Mouse (Mus musculus) cerebellum, adult (tissue): ENCODE measurements around the gene Fam69b.

Experiments used
- ATAC-seq: cut with Nextera tagmentation; 2 replicates; pipeline ENCODE4 v1.9.2; 2017; ENCODE audit warnings: mild to moderate bottlenecking, moderate library complexity, mixed read lengths; ENCODE audit not compliant: insufficient number of reproducible peaks, low FRiP score, low TSS enrichment

Fam69b gene

DNA sequence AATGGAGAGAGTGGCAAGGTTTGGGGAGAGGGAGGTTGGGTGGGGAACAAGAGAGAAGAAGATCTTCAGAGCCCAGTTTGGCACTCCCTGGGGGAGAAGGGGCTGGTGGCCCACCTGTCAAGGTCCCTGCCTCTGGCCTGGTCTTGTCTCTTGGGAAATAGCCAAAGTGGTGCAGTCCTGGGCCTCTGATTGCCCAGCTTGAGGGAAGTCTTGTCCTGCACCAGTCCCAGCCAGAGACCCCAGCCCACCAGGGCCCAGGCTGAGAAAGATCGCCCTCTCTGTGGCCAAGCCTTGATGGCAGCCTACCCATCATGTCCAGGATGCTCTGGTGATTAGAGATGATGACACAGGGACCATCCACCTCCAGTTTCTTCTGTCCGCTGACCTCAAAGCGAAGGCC lies 31.4 kb upstream of the Fam69b start:
- ATAC-seq, result no peak

DNA sequence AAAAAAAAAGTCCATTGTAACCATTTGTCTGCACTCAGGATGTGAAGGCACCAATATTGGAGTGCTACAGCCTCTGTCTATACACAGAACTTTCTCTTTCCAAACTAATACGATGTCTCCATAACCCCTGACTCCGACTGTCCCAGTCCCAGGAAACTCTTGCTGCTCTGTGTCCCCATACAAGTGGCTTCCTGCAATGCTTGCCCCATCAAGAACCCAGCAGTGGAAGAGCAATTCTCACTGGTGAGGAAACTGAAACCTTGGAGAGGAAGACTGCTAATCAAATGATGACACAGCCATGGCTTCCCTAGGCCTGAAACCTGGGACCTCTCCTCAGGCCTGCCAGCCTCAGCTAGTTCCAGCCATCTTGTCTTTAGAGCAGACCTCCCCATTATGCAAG lies 30.4 kb upstream of the Fam69b start:
- ATAC-seq, result no peak

DNA sequence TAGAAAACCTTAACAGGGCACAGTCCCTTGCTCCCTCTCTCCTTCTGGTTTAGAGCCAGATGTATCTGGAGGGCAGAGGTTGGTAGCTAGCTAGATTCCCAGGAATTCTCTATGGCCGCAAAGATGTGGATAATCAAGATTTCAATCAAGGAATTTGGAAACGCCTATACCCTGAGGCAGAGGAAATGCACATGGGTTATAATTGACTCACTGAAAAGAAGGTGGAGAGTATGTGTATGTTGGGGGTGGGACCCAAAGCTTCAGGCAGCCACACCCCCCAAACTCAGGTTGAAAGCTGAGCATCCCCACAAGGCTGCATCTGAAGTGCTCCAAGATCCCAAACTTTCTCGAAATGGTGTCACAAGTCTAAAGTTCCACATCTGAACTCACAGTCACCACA lies 29.8 kb upstream of the Fam69b start:
- ATAC-seq, result no peak

DNA sequence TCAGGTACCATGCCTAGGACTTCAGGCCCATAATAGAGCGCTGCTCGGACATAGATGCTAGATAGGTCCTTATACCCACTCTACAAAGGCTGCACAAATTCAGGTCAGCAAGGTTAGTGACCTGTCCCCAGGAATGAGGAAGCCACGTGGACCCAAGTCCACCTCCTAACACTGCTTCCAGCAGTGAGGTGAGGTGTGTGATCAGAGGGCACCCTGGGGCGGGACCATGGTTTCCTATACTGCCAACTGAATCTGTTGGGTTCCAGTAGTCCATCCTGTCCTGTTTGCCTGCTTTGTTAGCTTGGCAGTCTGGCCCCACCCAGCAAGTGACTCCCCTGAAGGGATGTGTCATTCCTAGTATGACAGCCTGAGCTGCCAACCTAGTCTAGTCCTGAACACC lies 28.3 kb upstream of the Fam69b start:
- no peak for ATAC-seq

DNA sequence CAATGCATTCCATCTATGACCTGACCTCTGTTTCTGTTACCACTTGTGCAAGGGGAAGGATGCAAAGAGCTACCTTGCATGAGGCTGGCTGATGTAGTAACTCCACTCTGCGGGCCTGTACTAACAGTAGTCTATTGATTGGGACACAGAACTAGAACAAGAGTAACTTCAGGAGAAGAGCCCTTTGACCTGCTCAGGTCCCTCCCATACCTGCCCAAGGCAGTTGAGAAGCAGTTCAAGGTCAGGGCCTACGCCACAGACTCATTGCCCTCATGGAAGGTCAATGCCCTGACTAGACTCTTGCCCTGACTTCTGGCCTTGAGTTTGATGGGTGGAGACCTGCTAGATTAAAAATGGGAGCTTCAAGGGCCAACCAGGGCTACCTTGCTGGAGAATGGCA lies 27.6 kb upstream of the Fam69b start:
- ATAC-seq, result no peak

DNA sequence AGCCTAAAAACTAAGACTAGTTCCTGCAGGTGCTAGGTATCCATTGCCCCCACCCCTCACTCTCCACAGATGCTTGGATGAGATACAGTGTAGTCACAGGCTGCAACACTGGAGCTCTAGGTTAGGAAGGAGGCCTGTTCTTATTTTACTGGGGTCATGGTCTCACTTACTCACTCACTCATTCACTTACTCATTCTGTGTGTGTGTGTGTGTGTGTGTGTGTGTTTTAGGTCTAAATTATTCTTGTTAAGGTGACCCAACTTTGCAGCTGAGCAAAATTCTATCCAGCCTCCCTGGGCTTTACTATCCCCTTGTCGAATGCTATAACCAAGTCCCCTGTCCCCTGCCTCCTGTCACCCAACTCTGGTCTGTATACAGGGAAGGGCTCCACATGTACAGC lies 26.7 kb upstream of the Fam69b start:
- no peak for ATAC-seq

DNA sequence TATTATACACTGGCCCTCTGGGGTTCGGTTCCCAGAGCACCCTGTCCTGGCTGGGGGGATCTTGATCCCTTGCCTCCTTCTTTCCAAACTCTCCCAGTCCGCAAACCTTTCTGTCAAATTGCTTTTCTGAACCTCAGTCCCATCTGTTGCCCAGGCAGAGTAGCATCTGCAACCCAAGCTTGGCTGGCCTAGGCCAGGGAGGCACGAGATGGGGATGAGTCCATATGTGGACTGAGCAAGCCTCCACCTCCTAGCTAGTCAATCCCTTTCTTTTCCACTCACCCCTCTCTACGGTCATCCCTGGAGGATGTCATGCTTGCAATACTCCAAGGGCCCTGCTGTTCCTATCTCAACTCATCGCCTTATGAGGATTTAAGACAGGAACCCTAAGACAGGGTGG lies 25.6 kb upstream of the Fam69b start:
- no peak for ATAC-seq

DNA sequence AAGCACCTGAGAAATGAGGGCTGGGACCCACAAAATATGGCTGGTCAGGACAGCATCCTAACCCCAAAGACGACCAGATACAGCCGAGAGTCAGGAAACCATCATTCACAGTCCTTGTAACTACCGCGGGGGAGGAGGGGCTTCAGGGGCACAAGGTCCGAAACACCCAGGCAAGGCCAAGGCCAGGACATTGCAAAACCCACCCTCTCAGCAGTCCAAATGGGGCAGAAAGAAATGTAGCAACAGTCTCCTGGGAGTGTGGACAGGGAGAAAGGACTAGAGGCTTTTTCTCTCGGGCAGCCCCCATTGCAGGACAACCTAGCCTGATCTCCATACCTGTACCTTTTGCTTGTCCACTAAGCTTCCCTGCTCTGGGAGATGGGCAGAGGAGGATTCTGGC lies 25.1 kb upstream of the Fam69b start:
- no peak for ATAC-seq

DNA sequence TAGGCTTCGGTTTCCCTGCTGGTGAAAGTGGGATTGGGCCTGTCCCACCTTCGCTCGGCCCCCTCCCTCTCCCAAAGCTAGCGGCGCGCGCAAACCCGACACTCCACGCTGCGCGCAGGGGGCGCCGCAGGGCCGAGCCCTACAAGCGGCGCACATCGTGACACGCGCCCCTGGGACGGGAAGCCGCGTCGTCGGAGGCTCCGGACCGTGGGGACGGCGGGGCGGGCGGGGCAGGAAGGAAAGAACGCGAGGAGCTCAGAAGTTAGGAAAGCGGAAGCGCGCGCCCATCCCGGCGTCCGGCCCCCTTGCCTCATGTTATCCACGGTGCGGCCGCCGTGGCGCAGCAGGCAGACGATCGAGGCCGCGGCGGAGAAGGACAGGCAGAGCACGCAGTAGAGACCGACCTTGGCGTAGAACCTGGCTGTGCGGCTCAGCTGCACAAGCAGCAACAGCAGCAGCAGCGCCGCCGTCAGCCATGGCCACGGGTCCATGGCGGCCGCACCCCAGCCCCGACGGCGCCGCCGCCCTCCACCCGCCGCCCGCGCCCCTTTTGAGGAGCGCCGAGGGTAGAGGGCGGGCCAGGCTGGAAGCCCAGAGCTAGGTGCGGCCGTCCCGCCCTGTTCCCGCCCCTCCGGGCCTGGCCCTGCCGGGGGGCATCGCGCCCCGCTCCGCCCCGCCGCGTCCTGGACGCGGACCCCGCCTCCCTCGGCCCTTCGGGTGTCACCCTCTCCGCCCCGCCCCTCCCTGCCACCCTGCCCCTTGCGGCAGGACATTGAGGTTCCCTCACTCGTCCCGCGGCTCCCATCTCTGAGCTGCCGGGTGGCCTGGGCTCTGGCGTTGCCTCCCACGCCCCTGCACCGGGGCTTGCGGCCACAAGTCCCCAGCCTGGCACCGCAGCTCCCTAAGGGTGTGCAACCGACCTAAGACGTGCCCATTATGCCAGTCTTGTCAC lies 24.3 kb upstream of the Fam69b start, which contains the start of gene Agpat2:
TSS of gene Agpat2 (minus strand) at position 698 of the 952 bp plus-strand sequence.
- ATAC-seq, result no peak

DNA sequence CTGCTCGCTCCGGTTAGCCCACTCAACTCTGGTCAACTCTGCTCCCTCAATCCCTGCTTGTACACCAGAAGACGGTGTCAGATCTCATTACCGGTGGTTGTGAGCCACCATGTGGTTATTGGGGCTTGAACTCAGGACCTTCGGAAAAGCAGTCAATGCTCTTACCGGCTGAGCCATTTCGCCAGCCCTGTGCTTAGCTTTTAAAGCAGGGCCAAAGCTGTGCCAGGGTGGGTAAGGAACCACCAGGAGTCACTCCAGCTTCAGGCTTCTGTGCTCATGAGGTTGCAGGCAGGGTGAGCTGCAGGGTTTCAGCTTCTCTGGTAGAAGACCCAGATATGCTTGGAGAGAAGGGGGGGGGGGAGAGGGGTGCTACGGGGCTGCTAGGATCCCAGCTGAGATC lies 22.9 kb upstream of the Fam69b start:
- ATAC-seq, result no peak

DNA sequence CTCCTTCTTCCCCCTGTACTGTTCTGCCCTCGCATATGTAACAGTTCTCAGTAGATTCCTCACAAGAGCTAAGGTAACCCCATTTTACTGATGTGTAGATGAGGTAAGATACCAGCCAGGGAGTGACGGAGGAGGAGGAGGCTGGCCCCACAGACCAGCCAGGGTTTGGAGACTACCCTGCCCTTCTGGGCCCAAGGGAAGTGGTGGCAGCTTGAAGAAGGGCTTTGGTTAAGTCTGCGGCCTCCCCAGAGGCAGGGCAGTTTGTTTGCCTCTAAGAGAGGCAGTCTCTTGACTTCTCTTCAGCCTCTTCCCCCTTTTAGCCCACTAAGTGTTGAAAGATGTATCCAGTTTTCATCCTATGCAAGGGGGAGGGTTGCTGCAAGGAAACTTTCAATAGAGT lies 21.7 kb upstream of the Fam69b start:
- no peak for ATAC-seq

DNA sequence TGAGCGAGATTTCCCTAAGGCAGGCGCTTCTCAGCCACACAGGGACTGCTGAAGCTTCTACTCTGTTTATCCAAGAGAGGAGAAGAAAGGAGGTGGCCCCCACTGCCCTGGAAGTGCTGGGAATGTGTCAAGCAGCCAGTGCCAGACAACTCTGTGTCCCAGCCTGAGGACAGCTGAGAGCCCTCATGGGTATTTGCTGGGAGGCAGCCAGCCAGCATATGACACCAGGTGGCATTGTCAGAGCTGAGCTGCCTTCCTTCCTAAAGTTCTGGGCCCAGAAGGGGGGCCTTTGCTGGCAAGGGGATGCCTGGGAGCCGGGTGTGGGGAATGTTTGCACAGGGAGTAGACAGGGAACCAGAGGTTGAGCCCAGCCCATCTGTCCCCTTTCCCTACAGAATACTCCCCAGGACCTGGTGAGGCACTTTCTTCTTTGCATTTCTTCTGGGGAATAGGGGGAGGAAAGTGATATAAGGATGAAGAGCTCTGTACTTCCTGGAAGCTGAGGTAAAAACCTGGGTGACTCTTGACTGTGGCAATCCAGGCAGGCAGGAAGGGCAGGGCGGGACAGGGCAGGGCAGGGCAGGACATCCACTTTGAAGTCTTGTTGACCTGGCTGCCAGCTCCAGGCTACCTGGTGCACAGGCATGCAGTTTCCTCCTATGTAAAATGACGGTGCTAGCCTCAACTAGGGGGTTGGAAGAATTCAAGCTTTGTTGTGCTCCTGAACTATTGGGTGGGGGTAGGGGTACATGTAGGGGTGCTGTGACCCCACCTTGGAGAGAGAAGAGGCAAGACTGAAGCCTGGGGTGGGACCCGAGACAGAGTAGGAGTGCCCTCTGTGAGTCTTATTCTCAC lies 21.0 kb upstream of the Fam69b start:
- no peak for ATAC-seq

DNA sequence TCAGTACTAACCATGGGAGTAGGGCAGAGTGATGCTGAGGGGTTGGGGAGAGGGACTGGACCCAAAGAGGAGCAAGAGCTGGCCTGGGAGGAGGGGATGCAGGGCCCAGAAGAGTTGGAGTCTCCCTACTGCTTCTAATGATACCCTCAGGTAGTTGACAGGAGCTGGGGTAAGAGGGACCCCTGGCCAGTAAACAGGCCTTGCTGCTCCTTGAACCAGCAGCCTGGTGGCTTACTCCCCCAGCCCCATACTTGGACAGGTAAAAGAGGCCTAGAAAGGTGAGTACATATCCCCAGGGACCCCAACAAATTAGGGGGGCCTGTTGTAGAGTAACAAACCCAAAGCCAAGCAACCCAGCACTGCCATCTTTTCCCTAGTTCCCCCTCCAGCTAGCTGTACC lies 19.5 kb upstream of the Fam69b start:
- ATAC-seq, result no peak

DNA sequence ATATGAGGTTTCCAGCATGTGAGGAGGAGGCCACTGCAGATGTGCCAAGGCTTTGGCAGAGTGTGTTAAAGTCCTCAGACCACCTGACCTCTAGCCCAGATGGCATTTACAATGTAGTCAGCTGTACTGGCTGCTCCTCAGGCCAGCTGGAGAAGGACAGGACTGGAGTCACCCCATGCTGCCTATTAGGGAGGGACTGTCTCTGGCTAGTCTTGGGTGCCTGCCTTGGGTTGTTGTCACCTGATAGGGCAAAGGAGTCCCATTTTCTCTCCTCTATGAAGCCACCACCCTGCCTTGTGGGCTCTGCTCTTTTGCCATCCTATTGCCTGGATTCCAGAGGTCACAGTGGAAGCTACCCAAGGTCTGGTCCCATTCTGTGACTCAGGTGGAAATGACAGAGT lies 19.0 kb upstream of the Fam69b start:
- no peak for ATAC-seq

DNA sequence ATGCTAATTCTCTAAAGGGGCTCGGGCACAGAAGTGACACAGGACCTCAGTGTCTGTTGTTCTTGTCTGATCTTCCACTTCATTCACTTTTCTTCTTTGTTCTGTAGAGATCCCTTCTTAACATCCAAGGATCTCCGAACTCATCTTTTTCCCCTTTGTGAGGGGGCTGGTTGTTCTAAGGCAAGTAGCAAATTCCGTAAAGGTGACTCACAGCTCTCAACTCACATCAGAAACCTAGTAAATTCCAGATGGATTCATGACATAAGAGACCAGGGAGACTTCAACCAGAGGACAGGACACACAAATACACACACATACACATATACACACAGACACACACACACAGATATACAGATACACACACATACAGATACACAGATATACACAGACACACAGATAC lies 17.7 kb upstream of the Fam69b start:
- ATAC-seq, result no peak

DNA sequence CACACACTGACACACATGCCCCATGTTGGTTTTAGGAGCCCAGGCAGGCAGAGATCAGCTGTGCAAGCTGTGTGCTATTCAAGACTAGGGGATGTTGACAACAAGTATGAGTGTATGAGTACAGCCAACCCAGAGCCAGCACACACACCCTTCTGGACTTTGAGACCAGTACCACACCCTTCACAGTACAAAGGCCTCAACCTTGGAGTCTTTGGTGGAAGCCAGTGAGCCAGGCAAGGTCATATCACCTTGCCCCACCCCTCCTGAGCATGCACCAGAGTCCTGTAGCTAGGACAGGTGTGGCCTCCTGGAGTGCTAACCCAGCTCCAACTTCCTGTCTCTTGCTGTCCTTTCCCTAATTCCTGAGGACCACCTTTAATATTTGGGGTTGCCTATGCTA lies 17.2 kb upstream of the Fam69b start:
- ATAC-seq, result no peak

DNA sequence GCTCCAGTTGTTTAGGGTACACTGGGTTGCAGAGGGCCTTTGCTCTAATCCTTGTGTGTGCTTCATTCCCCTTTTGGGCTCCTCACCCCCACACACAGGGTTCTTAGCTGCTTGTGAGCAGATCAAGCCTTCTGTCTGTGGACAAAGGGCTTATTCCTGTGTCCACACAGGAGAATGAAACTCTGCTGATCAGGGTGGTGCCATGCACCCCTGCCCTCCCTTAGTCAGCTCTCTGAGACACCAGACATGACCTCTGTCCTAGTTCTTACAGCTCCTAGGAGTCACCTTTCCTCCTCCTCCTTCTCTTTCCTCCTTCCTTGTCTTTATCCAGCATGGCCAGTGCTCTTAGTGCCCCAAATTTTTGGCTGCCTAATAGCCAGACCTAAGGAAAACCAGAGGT lies 16.4 kb upstream of the Fam69b start:
- no peak for ATAC-seq

DNA sequence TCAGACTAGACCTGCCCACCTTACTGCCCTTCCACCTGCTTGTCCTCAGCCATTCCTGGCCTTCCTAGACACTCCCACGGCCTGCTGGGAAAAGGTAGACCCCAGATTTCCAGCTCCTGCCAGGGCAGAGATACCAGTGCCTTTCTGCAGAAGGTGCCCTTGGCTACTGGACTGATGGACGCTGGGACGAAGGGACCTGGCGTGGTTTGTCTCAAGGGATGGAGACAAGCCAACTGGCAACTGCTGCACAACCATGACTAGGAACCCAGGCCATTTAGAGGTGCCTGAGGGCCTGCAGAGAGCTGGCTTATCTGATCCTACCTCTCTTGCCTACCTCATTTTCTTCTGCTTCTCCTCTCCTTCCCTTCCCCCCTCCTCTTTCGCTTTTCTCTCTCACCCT lies 13.4 kb upstream of the Fam69b start:
- ATAC-seq, result no peak

DNA sequence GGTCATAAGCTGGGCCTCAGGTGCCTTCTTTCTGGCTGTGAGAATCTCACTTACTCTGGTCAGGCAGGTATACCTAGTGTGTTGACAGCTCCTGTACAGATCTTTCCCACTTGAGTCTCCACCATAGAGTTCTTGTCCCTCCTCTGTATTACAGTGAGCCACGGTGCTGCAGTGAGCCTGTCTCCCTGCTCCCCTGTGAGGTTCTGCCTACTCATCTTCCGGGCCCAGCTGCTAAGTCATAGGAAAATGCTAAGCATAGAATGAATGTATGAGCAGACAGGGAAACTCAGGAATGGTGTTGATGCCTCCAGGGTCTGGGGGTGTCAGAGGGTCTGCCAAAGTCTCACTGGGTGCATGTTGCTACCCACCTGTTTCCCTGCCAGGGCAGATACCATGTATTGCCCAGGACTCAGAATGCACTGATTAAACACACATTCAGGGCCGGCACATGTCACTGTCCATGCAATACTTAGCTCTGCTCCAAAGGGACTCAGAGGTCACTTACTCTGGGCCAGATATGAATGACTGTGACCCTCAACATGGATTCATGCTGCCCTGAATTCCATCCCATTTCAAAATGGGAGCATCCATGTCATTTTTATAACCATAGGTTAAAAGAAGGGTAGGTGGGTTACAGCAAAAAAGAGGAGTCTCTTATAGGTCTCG lies 12.7 kb upstream of the Fam69b start:
- no peak for ATAC-seq

DNA sequence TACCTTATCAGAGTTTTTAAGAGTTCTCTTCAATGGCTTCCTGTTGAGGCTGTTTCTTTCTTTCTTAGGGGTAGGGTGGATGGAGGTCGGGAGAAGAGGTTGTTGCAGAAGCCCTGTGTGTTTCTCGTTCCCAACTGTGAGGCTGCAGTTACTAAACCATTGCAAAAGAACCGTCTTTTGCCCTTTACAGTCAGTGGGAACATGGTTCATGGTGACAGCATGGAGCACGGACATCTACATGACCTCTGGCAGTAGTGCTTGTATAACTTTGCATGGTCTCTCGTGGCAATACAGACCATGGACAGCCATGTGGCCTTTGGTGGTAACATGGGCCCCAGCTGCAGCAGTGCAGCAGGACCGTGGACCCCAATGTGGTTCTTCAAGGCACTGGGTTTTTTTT lies 10.9 kb upstream of the Fam69b start:
- ATAC-seq, result no peak

DNA sequence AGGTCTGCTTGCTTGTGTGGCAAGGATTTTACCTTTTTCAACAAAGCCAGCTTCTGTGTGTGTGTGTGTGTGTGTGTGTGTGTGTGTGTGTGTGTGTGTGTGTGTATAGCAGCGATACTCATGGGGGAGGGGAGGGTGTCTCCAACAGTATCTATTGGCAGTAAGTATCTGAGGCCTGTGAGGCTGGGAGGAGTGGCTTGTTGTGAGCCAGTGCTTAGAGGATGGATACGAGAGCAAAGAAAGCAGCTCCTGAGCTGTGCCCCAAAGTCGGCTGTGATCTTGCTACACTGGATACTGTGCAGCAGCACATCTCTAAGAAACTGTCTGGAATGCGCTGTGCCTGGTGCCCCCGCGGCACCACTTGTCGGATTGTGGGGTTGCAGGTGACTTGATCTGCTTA lies 10.3 kb upstream of the Fam69b start:
- no peak for ATAC-seq
